Mouse (Mus musculus): ENCODE results near the gene Cdc14b. TPM values are rescaled to one million over a fixed set of nuclear protein-coding genes. Genes with fewer than 3 reads are reported as not detected.

Cdc14b gene
- polyA plus RNA-seq, 1 experiment from 2014 or later, result 29.5 TPM

- no peaks in the 10 kb centered on the region for H3K9me3 ChIP-seq (replicated peaks; ENCODE audit: control insufficient read depth, low read length)
- peak within 1 kb of the TSS; percentile 52 for H3K9ac ChIP-seq (replicated peaks; ENCODE audit: low read length)
- no peaks in the 10 kb centered on the region for H3K4me1 ChIP-seq (ENCODE audit: control insufficient read depth, insufficient read depth, low read length)
- WGBS, result under 1% methylated on average over 63 of the region's 74 CpGs
- H3K4me3 ChIP-seq (ENCODE audit: low read depth, low read length), result peak within 1 kb of the TSS; percentile 65
- H3K4me2 ChIP-seq (ENCODE audit: low read depth, low read length), result peak within 1 kb of the TSS; percentile 63
- H3K36me3 ChIP-seq (replicated peaks; ENCODE audit: control insufficient read depth, insufficient read depth, low read depth, low read length), result no peaks in the 10 kb centered on the region
- H3K27ac ChIP-seq (replicated peaks; ENCODE audit: low read depth, low read length), result peak within 1 kb of the TSS; percentile 62
- DNase-seq (ENCODE audit: low spot score), result peak; percentile 92
- no peaks in the 10 kb centered on the region for H3K27me3 ChIP-seq (ENCODE audit: control insufficient read depth, insufficient read depth, low read length)
- peak; percentile 86 for ATAC-seq (replicated peaks; ENCODE audit: insufficient number of reproducible peaks, low FRiP score, low TSS enrichment, low read depth)
Measured at GRCm38 (mm10) chr13:64312024-64312915, 37.2 kb upstream of the Cdc14b start, which contains the start of gene Aaed1. Gene Aaed1 (minus strand): TSS chr13:64312710.

DNA sequence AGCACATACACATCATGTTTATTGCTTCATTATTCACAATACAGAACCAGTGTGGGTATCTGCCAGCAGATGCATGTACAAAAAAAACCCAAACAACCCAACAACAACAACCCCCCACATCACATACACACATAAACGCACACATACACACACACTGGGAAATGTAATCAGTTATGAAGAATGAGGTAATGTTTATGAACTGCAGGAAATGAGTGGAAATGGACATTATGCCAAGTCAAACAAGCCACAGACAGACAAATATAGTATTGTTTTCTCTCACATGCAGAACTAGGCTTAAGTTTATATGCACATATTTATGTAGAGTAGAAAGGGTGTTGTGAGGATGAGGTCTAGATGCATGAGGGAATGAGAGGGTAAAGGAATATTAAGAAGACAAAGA is 36.2 kb upstream of the Cdc14b start:
- Histone ChIP-seq H3K4me2 (ENCODE audit: low read depth, low read length) (no peak overlapping the region), H3K4me3 (ENCODE audit: low read depth, low read length) (no peak overlapping the region), H3K9ac (replicated peaks; ENCODE audit: low read length) (no peak overlapping the region), H3K27me3 (ENCODE audit: control insufficient read depth, insufficient read depth, low read length) (no peaks in the 10 kb centered on the region), H3K9me3 (replicated peaks; ENCODE audit: control insufficient read depth, low read length) (no peaks in the 10 kb centered on the region), H3K36me3 (replicated peaks; ENCODE audit: control insufficient read depth, insufficient read depth, low read depth, low read length) (no peaks in the 10 kb centered on the region), H3K27ac (replicated peaks; ENCODE audit: low read depth, low read length) (no peak overlapping the region), H3K4me1 (ENCODE audit: control insufficient read depth, insufficient read depth, low read length) (no peaks in the 10 kb centered on the region)
- ATAC-seq (replicated peaks; ENCODE audit: insufficient number of reproducible peaks, low FRiP score, low TSS enrichment, low read depth), result no peak
- 85% methylated on average over 1 of the region's 1 CpGs for WGBS
- DNase-seq (ENCODE audit: low spot score), result no peak

- ATAC-seq (replicated peaks; ENCODE audit: insufficient number of reproducible peaks, low FRiP score, low TSS enrichment, low read depth) (no peak), DNase-seq (ENCODE audit: low spot score) (no peak)
- Histone ChIP-seq H3K9me3 (replicated peaks; ENCODE audit: control insufficient read depth, low read length) (no peaks in the 10 kb centered on the region), H3K27ac (replicated peaks; ENCODE audit: low read depth, low read length) (no peak overlapping the region), H3K4me2 (ENCODE audit: low read depth, low read length) (no peak overlapping the region), H3K36me3 (replicated peaks; ENCODE audit: control insufficient read depth, insufficient read depth, low read depth, low read length) (no peaks in the 10 kb centered on the region), H3K9ac (replicated peaks; ENCODE audit: low read length) (no peak overlapping the region), H3K4me1 (ENCODE audit: control insufficient read depth, insufficient read depth, low read length) (no peaks in the 10 kb centered on the region), H3K27me3 (ENCODE audit: control insufficient read depth, insufficient read depth, low read length) (no peaks in the 10 kb centered on the region), H3K4me3 (ENCODE audit: low read depth, low read length) (no peak overlapping the region)
- WGBS, result 77% methylated on average over 6 of the region's 6 CpGs
Measured at GRCm38 (mm10) chr13:64310585-64310984, 35.5 kb upstream of the Cdc14b start.

DNA sequence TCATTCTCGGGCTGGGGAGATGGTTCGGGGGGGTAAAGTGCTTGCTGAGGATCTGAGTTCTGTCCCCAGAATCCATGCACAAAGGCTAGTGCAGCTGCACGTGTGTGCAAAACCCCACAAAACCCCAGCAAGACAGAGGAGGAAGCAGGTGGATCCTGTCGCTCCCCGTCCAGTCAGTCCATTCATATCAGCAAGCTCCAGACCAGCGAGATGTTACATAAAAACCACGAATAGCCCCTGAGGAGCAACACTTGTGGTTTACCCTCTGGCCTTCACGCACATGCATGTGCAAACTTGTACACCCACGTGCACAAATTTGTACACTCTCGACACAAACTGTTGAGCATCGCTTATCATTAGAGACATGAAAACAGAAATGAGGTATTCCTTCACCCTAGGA is 34.8 kb upstream of the Cdc14b start:
- DNase-seq (ENCODE audit: low spot score), result no peak
- ATAC-seq (replicated peaks; ENCODE audit: insufficient number of reproducible peaks, low FRiP score, low TSS enrichment, low read depth), result no peak
- H3K27ac ChIP-seq (replicated peaks; ENCODE audit: low read depth, low read length), result no peak overlapping the region
- no peak overlapping the region for H3K4me2 ChIP-seq (ENCODE audit: low read depth, low read length)
- no peaks in the 10 kb centered on the region for H3K4me1 ChIP-seq (ENCODE audit: control insufficient read depth, insufficient read depth, low read length)
- no peaks in the 10 kb centered on the region for H3K27me3 ChIP-seq (ENCODE audit: control insufficient read depth, insufficient read depth, low read length)
- no peaks in the 10 kb centered on the region for H3K36me3 ChIP-seq (replicated peaks; ENCODE audit: control insufficient read depth, insufficient read depth, low read depth, low read length)
- no peak overlapping the region for H3K4me3 ChIP-seq (ENCODE audit: low read depth, low read length)
- WGBS, result 89% methylated on average over 11 of the region's 11 CpGs
- no peak overlapping the region for H3K9ac ChIP-seq (replicated peaks; ENCODE audit: low read length)
- no peaks in the 10 kb centered on the region for H3K9me3 ChIP-seq (replicated peaks; ENCODE audit: control insufficient read depth, low read length)

DNA sequence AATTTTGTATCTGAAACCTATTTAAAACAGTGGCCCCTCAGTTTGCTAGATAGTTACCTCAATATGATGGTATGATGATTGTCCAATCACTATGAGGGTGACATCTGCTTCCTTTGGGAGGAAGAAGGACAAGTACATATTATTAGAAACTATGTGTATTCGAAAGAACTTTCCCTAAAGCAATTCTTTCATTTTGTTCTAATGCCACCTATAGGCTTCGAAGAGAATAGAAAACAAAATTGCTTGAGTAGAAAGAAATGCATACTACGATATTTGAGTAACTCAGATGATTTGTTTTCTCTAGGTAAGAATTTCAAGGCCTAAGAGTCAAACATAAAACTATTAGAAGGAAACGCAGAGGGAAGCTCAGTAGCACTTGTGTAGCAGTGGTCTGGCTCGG is 33.9 kb upstream of the Cdc14b start:
- no peak overlapping the region for H3K27ac ChIP-seq (replicated peaks; ENCODE audit: low read depth, low read length)
- H3K4me3 ChIP-seq (ENCODE audit: low read depth, low read length), result no peak overlapping the region
- no peaks in the 10 kb centered on the region for H3K36me3 ChIP-seq (replicated peaks; ENCODE audit: control insufficient read depth, insufficient read depth, low read depth, low read length)
- no peaks in the 10 kb centered on the region for H3K27me3 ChIP-seq (ENCODE audit: control insufficient read depth, insufficient read depth, low read length)
- H3K4me1 ChIP-seq (ENCODE audit: control insufficient read depth, insufficient read depth, low read length), result no peaks in the 10 kb centered on the region
- ATAC-seq (replicated peaks; ENCODE audit: insufficient number of reproducible peaks, low FRiP score, low TSS enrichment, low read depth) (no peak), DNase-seq (ENCODE audit: low spot score) (no peak)
- no peaks in the 10 kb centered on the region for H3K9me3 ChIP-seq (replicated peaks; ENCODE audit: control insufficient read depth, low read length)
- no peak overlapping the region for H3K4me2 ChIP-seq (ENCODE audit: low read depth, low read length)
- WGBS, result 66% methylated on average over 5 of the region's 5 CpGs
- no peak overlapping the region for H3K9ac ChIP-seq (replicated peaks; ENCODE audit: low read length)

DNA sequence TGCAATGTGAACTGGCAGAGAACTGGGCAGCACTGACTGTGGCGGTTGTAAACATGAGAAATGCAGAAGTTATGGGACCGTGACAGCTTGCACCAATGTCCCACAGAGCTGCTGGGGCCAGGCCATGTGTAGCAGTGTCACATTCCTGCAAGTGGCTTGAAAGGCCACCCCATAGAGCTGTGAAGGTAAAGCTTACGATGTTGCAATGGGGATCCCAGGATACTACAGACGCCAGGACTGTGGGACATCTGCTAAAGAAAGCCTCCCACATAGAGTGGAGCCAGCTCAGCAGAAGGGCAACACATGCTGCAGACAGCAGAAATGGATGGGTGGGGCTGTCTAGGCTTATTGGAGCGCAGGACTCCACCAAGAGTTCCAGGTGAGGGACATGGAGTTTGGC is 32.4 kb upstream of the Cdc14b start:
- no peak overlapping the region for H3K9ac ChIP-seq (replicated peaks; ENCODE audit: low read length)
- H3K36me3 ChIP-seq (replicated peaks; ENCODE audit: control insufficient read depth, insufficient read depth, low read depth, low read length), result no peaks in the 10 kb centered on the region
- H3K27me3 ChIP-seq (ENCODE audit: control insufficient read depth, insufficient read depth, low read length), result no peaks in the 10 kb centered on the region
- whole genome bisulfite sequencing, result 85% methylated on average over 5 of the region's 5 CpGs
- H3K4me2 ChIP-seq (ENCODE audit: low read depth, low read length), result no peak overlapping the region
- H3K4me1 ChIP-seq (ENCODE audit: control insufficient read depth, insufficient read depth, low read length), result no peaks in the 10 kb centered on the region
- H3K9me3 ChIP-seq (replicated peaks; ENCODE audit: control insufficient read depth, low read length), result no peaks in the 10 kb centered on the region
- no peak overlapping the region for H3K4me3 ChIP-seq (ENCODE audit: low read depth, low read length)
- H3K27ac ChIP-seq (replicated peaks; ENCODE audit: low read depth, low read length), result no peak overlapping the region
- no peak for ATAC-seq (replicated peaks; ENCODE audit: insufficient number of reproducible peaks, low FRiP score, low TSS enrichment, low read depth)
- DNase-seq (ENCODE audit: low spot score), result no peak

GRCm38 (mm10) chr13:64306078-64306477 is 31.0 kb upstream of the Cdc14b start:
- Histone ChIP-seq H3K27ac (replicated peaks; ENCODE audit: low read depth, low read length) (no peak overlapping the region), H3K9ac (replicated peaks; ENCODE audit: low read length) (no peak overlapping the region), H3K4me1 (ENCODE audit: control insufficient read depth, insufficient read depth, low read length) (no peaks in the 10 kb centered on the region), H3K36me3 (replicated peaks; ENCODE audit: control insufficient read depth, insufficient read depth, low read depth, low read length) (no peaks in the 10 kb centered on the region), H3K4me3 (ENCODE audit: low read depth, low read length) (no peak overlapping the region), H3K9me3 (replicated peaks; ENCODE audit: control insufficient read depth, low read length) (no peaks in the 10 kb centered on the region), H3K4me2 (ENCODE audit: low read depth, low read length) (no peak overlapping the region), H3K27me3 (ENCODE audit: control insufficient read depth, insufficient read depth, low read length) (no peaks in the 10 kb centered on the region)
- 83% methylated on average over 3 of the region's 3 CpGs for WGBS
- DNase-seq (ENCODE audit: low spot score) (peak; percentile 78), ATAC-seq (replicated peaks; ENCODE audit: insufficient number of reproducible peaks, low FRiP score, low TSS enrichment, low read depth) (no peak)

- 89% methylated on average over 1 of the region's 1 CpGs for WGBS
- no peaks in the 10 kb centered on the region for H3K36me3 ChIP-seq (replicated peaks; ENCODE audit: control insufficient read depth, insufficient read depth, low read depth, low read length)
- no peak overlapping the region for H3K27ac ChIP-seq (replicated peaks; ENCODE audit: low read depth, low read length)
- H3K9ac ChIP-seq (replicated peaks; ENCODE audit: low read length), result no peak overlapping the region
- H3K4me2 ChIP-seq (ENCODE audit: low read depth, low read length), result no peak overlapping the region
- no peaks in the 10 kb centered on the region for H3K9me3 ChIP-seq (replicated peaks; ENCODE audit: control insufficient read depth, low read length)
- DNase-seq (ENCODE audit: low spot score), result no peak
- no peak overlapping the region for H3K4me3 ChIP-seq (ENCODE audit: low read depth, low read length)
- no peaks in the 10 kb centered on the region for H3K27me3 ChIP-seq (ENCODE audit: control insufficient read depth, insufficient read depth, low read length)
- H3K4me1 ChIP-seq (ENCODE audit: control insufficient read depth, insufficient read depth, low read length), result no peaks in the 10 kb centered on the region
- no peak for ATAC-seq (replicated peaks; ENCODE audit: insufficient number of reproducible peaks, low FRiP score, low TSS enrichment, low read depth)
Measured at GRCm38 (mm10) chr13:64299069-64299468, 24.0 kb upstream of the Cdc14b start.
